Mouse (Mus musculus) thymus, adult 2 months (tissue): ENCODE results near the gene Ctbp1.

ENCODE experiments used
- CTCF ChIP-seq: fragments of 200-500 bp; IDR thresholded peaks from 2 replicates; pipeline ENCODE4 v1.5.1; 2012; ENCODE audit warnings: mild to moderate bottlenecking, control low read depth, low read length, moderate library complexity, borderline replicate concordance; ENCODE audit not compliant: control insufficient read depth, poor library complexity, insufficient read depth; ENCODE audit errors: extremely low read depth
- POLR2A ChIP-seq: fragments of 200-500 bp; IDR thresholded peaks from 2 replicates; pipeline ENCODE4 v1.6.1; 2012; ENCODE audit warnings: mild to moderate bottlenecking, low read length, control low read depth, moderate library complexity; ENCODE audit not compliant: control insufficient read depth, poor library complexity, insufficient read depth; ENCODE audit errors: extremely low read depth

DNA sequence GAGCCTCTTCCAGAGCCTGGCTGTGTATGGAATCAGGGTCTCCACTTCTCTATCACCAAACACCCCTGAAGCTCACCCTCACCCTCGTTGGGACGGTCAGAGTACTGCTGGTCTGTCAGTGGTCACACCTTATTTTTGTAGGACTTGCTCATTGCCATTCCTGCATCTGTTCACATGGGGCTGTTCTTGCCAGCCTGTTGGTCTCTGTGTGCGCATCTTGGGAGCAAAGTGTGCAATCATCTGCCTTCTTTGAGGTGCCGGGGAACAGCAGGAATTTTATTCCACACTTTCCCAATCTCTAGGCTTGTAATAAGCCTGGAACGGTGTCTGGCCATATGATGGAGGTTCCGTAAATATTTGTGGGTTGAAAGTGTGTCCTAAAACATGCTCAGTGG, 71.6 kb downstream of the Ctbp1 start:
- TF ChIP-seq POLR2A: no peak
- no peak for TF ChIP-seq CTCF
